ENCODE assay signal across 8 mouse cellular contexts in the genomic region with DNA sequence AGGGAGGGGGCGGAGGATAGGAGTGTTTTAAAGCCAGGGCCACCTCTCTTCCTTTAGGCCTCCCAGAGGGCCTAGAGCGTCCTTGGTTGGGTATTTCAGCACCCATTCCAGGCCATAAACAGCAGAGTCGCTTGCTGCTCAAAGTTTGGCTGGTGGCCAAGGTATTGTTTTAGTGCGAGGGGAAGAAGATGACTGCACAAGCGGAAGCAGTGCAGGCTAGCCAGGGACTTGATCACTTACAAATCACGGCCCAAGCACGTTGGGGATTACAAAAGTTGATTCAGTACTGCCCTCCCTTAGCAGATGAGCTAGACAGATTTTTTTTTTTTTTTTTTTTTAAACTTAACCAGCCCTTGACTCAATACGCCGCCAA. TPM values are rescaled to one million over a fixed set of nuclear protein-coding genes. Genes with fewer than 3 reads are reported as not detected.
DNase-seq lines count a peak whose midpoint lies in the region; ATAC-seq and TF ChIP-seq lines count a peak whose summit lies in the region.

No protein-coding gene starts in this region.

- H3K27me3 ChIP-seq in thymus, adult 2 months (ENCODE audit: control insufficient read depth, insufficient read depth, low read length) = no peaks in the 10 kb centered on the region
- no peaks in the 10 kb centered on the region for H3K27me3 ChIP-seq in limb, embryonic 11.5 days (ENCODE audit: control insufficient read depth, insufficient read depth, low read length)
- no peaks in the 10 kb centered on the region for H3K27me3 ChIP-seq in stomach, embryonic 14.5 days (ENCODE audit: control insufficient read depth, insufficient read depth, low read length)

- TF ChIP-seq POLR2A in thymus, adult 2 months (IDR thresholded peaks at IDR 0.05; ENCODE audit: control insufficient read depth, extremely low read depth, insufficient read depth, low read length, poor library complexity) = peak; percentile 24; the same call in 1 of the 2 replicates

- peak; percentile 78 for DNase-seq in gastrocnemius, postnatal 10 days
- DNase-seq in gastrocnemius, postnatal 25 days = no peak
- no peak for DNase-seq in thymus, adult 2 months
- DNase-seq in thymus, postnatal 14 days = no peak
- no peak for DNase-seq in limb, embryonic 11.5 days (ENCODE audit: low spot score)
- DNase-seq in cerebellum, adult 9-10 months = no peak
- no peak for DNase-seq in cerebellum, postnatal 14 days

- H3K4me3 ChIP-seq in thymus, adult 2 months (ENCODE audit: control insufficient read depth, insufficient read depth, low read length) = peak overlapping the region; percentile 42
- peak overlapping the region; percentile 37 for H3K4me3 ChIP-seq in limb, embryonic 11.5 days (ENCODE audit: low read depth, low read length)
- H3K4me3 ChIP-seq in stomach, embryonic 14.5 days (ENCODE audit: low read depth, low read length) = peak overlapping the region; percentile 25

- peak overlapping the region; percentile 57 for H3K9ac ChIP-seq in limb, embryonic 11.5 days (ENCODE audit: low read length)
- no peak overlapping the region for H3K9ac ChIP-seq in stomach, embryonic 14.5 days (replicated peaks; ENCODE audit: low read depth, low read length)

- peak overlapping the region; percentile 65 for H3K4me2 ChIP-seq in limb, embryonic 11.5 days (ENCODE audit: low read depth, severe bottlenecking)
- peak overlapping the region; percentile 47 for H3K4me2 ChIP-seq in stomach, embryonic 14.5 days (replicated peaks; ENCODE audit: low read depth, low read length)

- no peaks in the 10 kb centered on the region for H3K36me3 ChIP-seq in thymus, adult 2 months (ENCODE audit: control insufficient read depth, insufficient read depth, low read length)
- no peaks in the 10 kb centered on the region for H3K36me3 ChIP-seq in limb, embryonic 11.5 days (ENCODE audit: control insufficient read depth, insufficient read depth, low read length)
- H3K36me3 ChIP-seq in stomach, embryonic 14.5 days (ENCODE audit: control insufficient read depth, insufficient read depth, low read length) = no peaks in the 10 kb centered on the region

- no peaks in the 10 kb centered on the region; the same call in 1 of the 2 replicates for H3K4me1 ChIP-seq in thymus, adult 2 months (replicated peaks; ENCODE audit: control insufficient read depth, insufficient read depth, low read length)
- H3K4me1 ChIP-seq in limb, embryonic 11.5 days (ENCODE audit: control insufficient read depth, insufficient read depth, low read length) = no peaks in the 10 kb centered on the region
- no peaks in the 10 kb centered on the region for H3K4me1 ChIP-seq in stomach, embryonic 14.5 days (ENCODE audit: control insufficient read depth, insufficient read depth, low read length)

- WGBS in thymus, adult 2 months = 21% methylated on average over 9 of the region's 9 CpGs
- WGBS in limb, embryonic 11.5 days = 11% methylated on average over 9 of the region's 9 CpGs
- 3% methylated on average over 9 of the region's 9 CpGs for WGBS in stomach, embryonic 14.5 days

- no peak for TF ChIP-seq CTCF in thymus, adult 2 months (IDR thresholded peaks at IDR 0.05; ENCODE audit: borderline replicate concordance, control insufficient read depth, extremely low read depth, insufficient read depth, low read length, poor library complexity)

- ATAC-seq in limb, embryonic 11.5 days (ENCODE audit: insufficient number of reproducible peaks, low FRiP score, low TSS enrichment, low read depth) = no peak
- no peak for ATAC-seq in stomach, embryonic 14.5 days (ENCODE audit: insufficient number of reproducible peaks, insufficient read depth, low FRiP score, low read depth)

- peak overlapping the region; percentile 88 for H3K27ac ChIP-seq in thymus, adult 2 months (ENCODE audit: control insufficient read depth, insufficient read depth, low read length)
- no peak overlapping the region for H3K27ac ChIP-seq in limb, embryonic 11.5 days (replicated peaks; ENCODE audit: low read depth, low read length)
- H3K27ac ChIP-seq in stomach, embryonic 14.5 days (ENCODE audit: low read length) = peak overlapping the region; percentile 77

- no peaks in the 10 kb centered on the region for H3K9me3 ChIP-seq in limb, embryonic 11.5 days (ENCODE audit: control insufficient read depth, low read length)
- H3K9me3 ChIP-seq in stomach, embryonic 14.5 days (ENCODE audit: control insufficient read depth, low read depth, low read length) = no peaks in the 10 kb centered on the region

RNA-seq across cellular contexts. Expression of a gene that starts 0.3 kb away (rescaled TPM):
- total RNA-seq in gastrocnemius, postnatal 10 days (2021) = 10 to 100 TPM; 59.2 to 63.1 TPM
- total RNA-seq in gastrocnemius, postnatal 25 days (2021) = 10 to 100 TPM; 50.4 to 53.3 TPM
- 74.9 and 94.9 TPM in 2 replicates for polyA plus RNA-seq in thymus, adult 2 months (2012; rRNA removed)
- polyA plus RNA-seq in limb, embryonic 11.5 days (2014; fragmentation: Nextera tagmentation; extraction: Ambion mirVana) = 123 and 125 TPM in 2 replicates
- polyA plus RNA-seq in stomach, embryonic 14.5 days (2014; fragmentation: Nextera tagmentation; extraction: Ambion mirVana) = 143 and 153 TPM in 2 replicates
